Mouse (Mus musculus): ENCODE measurements around the gene Trmt1. TPM values are rescaled to one million over a fixed set of nuclear protein-coding genes. Genes with fewer than 3 reads are reported as not detected.
A peak's percentile ranks its signal among the peaks of the same experiment; 100 is the strongest.

Trmt1 gene
- 100 to 1,000 TPM; 109 to 113 TPM for total RNA-seq (2021)
- long read RNA-seq, experiment 1, partial matches to known transcripts = 5 of 41 reads
- long read RNA-seq, experiment 1, other reads (novel, unspliced or antisense) = 28 of 41 reads
- long read RNA-seq, experiment 2, transcript Trmt1-201 (17 exons, 2,567 nt) = minor isoform, 6 of 76 reads
- long read RNA-seq, experiment 2, transcript Trmt1-203 (17 exons, 2,138 nt) = major isoform, 9 of 76 reads
- long read RNA-seq, experiment 2, partial matches to known transcripts = 6 of 76 reads
- long read RNA-seq, experiment 2, other reads (novel, unspliced or antisense) = 50 of 76 reads

GRCm38 (mm10) chr8:84686191-84687002, at the start of gene Trmt1:
TSS of gene Trmt1 (plus strand) at chr8:84686307.
- H3K4me3 ChIP-seq = peak within 1 kb of the TSS; percentile 81
- DNase-seq (ENCODE audit: low spot score in 2 of 2) = no peak
- no peak for TF ChIP-seq CTCF (conservative IDR thresholded peaks at IDR 0.05)
- peak within 1 kb of the TSS; percentile 97 for H3K27ac ChIP-seq

- Histone ChIP-seq H3K27ac (peak overlapping the region; percentile 83; the same call in 1 of the 2 replicates), H3K4me3 (peak overlapping the region; percentile 58)
- no peak for DNase-seq (ENCODE audit: low spot score in 2 of 2)
- no peak for TF ChIP-seq CTCF (conservative IDR thresholded peaks at IDR 0.05)
These were observed 48.1 kb upstream of the Trmt1 start for GRCm38 (mm10) chr8:84637946-84638554.

GRCm38 (mm10) chr8:84638555-84639161, 47.4 kb upstream of the Trmt1 start:
- TF ChIP-seq CTCF (conservative IDR thresholded peaks at IDR 0.05) = no peak
- peak overlapping the region; percentile 83 for H3K27ac ChIP-seq
- DNase-seq (ENCODE audit: low spot score in 2 of 2) = no peak
- H3K4me3 ChIP-seq = peak overlapping the region; percentile 58

GRCm38 (mm10) chr8:84639162-84640009, 46.7 kb upstream of the Trmt1 start:
- peak; percentile 90 to 95 for DNase-seq (ENCODE audit: low spot score in 2 of 2)
- H3K27ac ChIP-seq = peak overlapping the region; percentile 83
- H3K4me3 ChIP-seq = peak overlapping the region; percentile 58
- TF ChIP-seq CTCF (conservative IDR thresholded peaks at IDR 0.05) = peak; percentile 62

GRCm38 (mm10) chr8:84640010-84640588, 46.0 kb upstream of the Trmt1 start:
- no peak for TF ChIP-seq CTCF (conservative IDR thresholded peaks at IDR 0.05)
- Histone ChIP-seq H3K27ac (peak overlapping the region; percentile 77), H3K4me3 (peak overlapping the region; percentile 58)
- no peak for DNase-seq (ENCODE audit: low spot score in 2 of 2)

- no peak for DNase-seq (ENCODE audit: low spot score in 2 of 2)
- no peak overlapping the region for H3K27ac ChIP-seq
- TF ChIP-seq CTCF (conservative IDR thresholded peaks at IDR 0.05) = peak; percentile 20; the same call in 1 of the 2 replicates
- H3K4me3 ChIP-seq = no peak overlapping the region
These were observed 45.4 kb upstream of the Trmt1 start for GRCm38 (mm10) chr8:84640617-84641294.

- Histone ChIP-seq H3K4me3 (no peak overlapping the region), H3K27ac (no peak overlapping the region)
- peak; percentile 41; the same call in 1 of the 2 replicates for TF ChIP-seq CTCF (conservative IDR thresholded peaks at IDR 0.05)
- DNase-seq (ENCODE audit: low spot score in 2 of 2) = no peak
These were observed 44.3 kb upstream of the Trmt1 start for GRCm38 (mm10) chr8:84641578-84642361.

GRCm38 (mm10) chr8:84643019-84643418, 43.1 kb upstream of the Trmt1 start:
- Histone ChIP-seq H3K4me3 (no peak overlapping the region), H3K27ac (no peak overlapping the region)
- TF ChIP-seq CTCF (conservative IDR thresholded peaks at IDR 0.05) = no peak
- DNase-seq (ENCODE audit: low spot score in 2 of 2) = no peak

- peak; percentile 59 for TF ChIP-seq CTCF (conservative IDR thresholded peaks at IDR 0.05)
- no peak for DNase-seq (ENCODE audit: low spot score in 2 of 2)
- Histone ChIP-seq H3K4me3 (no peak overlapping the region), H3K27ac (no peak overlapping the region)
These were observed 39.3 kb upstream of the Trmt1 start for GRCm38 (mm10) chr8:84646800-84647199.

GRCm38 (mm10) chr8:84647461-84647901, 38.6 kb upstream of the Trmt1 start:
- H3K27ac ChIP-seq = no peak overlapping the region
- H3K4me3 ChIP-seq = peak overlapping the region; percentile 3; the same call in 1 of the 2 replicates
- no peak for TF ChIP-seq CTCF (conservative IDR thresholded peaks at IDR 0.05)
- no peak for DNase-seq (ENCODE audit: low spot score in 2 of 2)
